Mouse (Mus musculus): ENCODE data around the gene Agxt2.

Gene Agxt2

GRCm38 (mm10) chr15:10358039-10358948 lies at the start of gene Agxt2:
Gene Agxt2, plus strand, starts transcription at chr15:10358532.
- no peak for DNase-seq (ENCODE audit: low read depth in 1 of 2, low spot score in 2 of 2)

DNA sequence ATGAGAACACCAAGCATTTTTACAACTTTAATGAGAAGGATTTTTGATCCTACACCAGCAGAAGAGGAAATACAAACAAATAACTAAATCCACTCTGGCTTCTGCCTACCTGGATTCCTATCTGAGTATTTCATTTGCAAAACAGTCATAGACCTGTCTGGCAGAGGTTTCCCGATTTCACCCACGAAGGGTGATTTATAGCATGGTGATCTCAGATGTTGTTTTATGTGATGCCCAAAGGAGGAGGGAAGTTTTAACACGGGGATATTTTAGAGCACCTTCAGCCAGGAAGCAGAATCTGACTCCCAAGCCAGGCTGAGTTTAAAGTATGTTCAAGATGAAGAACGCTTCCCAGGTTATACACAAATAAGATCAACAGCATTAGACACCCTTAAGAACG lies 46.5 kb upstream of the Agxt2 start:
- no peak for DNase-seq (ENCODE audit: low read depth in 1 of 2, low spot score in 2 of 2)

DNA sequence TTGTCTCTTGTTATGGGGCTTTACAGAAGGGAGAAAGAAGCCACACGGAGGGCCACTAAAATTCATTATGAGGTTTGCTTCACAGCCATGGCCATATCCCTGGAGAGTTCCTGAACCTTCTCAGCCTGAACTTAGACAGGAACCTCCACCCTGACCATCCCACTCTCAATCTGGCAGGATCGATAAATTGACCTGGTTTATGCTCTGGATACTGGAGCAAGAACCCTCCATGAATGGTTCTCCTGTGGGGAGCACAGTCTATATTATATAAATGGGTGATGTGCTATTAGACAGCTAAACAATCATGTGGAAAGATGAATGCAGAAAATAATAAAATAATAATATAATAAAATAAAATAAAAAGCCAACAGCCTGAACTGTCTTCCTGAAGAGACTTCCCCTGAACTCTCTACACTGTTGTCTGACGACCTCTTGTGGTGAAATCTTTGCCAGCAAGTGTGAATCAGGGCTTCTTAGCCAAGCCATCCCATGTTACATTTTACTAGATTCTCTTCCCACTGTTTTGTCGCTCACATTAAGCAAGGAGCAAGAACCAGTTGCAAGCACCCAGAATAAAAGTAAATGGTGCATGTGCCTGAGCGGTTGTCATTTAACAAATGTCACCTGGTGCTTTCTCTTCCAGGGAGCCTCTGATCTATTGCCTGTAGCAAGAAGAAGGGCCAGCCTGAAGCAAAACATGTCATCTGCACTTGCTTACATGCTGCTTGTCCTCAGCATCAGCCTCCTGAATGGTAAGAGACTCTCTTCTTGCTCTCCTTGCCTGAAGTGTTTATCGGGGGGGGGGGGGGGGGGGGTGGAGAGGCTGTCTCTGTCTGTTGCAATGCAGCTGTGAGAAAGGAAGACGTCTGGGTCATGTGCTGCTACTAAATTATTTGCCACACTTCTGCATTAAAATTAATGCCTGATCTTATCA lies 44.5 kb upstream of the Agxt2 start:
- DNase-seq (ENCODE audit: low read depth in 1 of 2, low spot score in 2 of 2) = no peak

- no peak for DNase-seq (ENCODE audit: low read depth in 1 of 2, low spot score in 2 of 2)
Observed at GRCm38 (mm10) chr15:10325080-10325479, 33.3 kb upstream of the Agxt2 start, which contains the start of gene Gm21973. Gene Gm21973, plus strand, starts transcription at chr15:10325380.

DNA sequence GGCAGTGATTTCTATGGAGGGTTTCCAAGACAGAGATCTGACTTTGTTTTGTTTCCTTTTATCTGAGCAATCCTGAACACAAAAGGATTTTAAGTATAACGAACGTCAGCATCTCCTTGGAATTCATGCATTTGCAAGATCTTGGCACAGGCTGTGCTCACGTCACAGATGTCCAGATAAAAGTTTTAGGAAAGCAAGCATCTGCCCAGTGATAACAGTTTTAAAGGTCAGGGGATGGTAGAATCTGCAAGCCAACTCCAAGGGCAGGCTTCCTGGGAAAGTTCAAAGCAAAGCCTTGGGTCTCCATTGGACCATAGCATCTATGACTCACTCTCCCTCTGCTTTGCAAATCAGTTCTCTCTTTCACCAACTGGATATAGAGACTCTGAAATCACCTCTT lies 27.7 kb upstream of the Agxt2 start:
- no peak for DNase-seq (ENCODE audit: low read depth in 1 of 2, low spot score in 2 of 2)

- DNase-seq (ENCODE audit: low read depth in 1 of 2, low spot score in 2 of 2) = no peak
Observed at GRCm38 (mm10) chr15:10332566-10332965, 25.8 kb upstream of the Agxt2 start.

GRCm38 (mm10) chr15:10338606-10339005 lies 19.7 kb upstream of the Agxt2 start:
- no peak for DNase-seq (ENCODE audit: low read depth in 1 of 2, low spot score in 2 of 2)

DNA sequence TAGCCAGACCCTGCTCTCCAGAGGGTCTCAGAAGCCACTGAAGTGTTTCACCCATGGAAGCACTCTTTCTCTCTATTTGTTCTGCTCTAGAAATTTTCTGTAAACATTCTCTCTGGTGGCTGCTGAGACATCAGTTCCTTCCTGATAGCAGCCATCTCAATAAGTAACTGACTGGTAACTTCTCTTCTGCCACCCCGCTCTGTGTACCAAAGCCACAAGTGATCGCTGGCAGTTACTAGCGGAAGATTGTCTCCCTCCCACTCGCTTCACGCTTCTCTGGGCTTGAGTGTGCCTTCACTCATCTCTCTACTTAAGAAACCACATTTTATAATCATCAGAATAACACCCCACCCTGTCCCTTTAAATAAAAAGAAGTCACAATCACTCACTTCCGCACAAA lies 11.3 kb upstream of the Agxt2 start:
- no peak for DNase-seq (ENCODE audit: low read depth in 1 of 2, low spot score in 2 of 2)

DNA sequence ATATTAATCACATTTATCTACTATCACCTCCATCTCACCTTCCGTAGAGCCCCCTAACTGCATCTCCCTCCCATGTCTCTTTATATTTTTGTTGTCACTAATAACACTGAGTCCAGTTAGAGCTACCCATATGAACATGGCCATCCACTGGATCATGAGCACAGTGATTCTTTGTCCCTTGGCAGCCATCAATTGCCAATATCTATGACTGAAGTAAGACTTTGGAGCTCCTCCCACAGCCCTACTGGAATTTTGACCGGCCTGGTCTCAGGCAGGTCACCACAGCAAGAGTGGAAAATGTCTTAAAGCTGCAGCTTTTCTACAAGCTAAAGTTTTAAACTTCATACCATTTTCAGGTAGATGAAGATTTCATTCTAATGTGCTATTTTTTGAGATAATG lies 8.0 kb downstream of the Agxt2 start:
- DNase-seq (ENCODE audit: low read depth in 1 of 2, low spot score in 2 of 2) = no peak

- DNase-seq (ENCODE audit: low read depth in 1 of 2, low spot score in 2 of 2) = no peak
Observed at GRCm38 (mm10) chr15:10375404-10375803, 17.1 kb downstream of the Agxt2 start.

DNA sequence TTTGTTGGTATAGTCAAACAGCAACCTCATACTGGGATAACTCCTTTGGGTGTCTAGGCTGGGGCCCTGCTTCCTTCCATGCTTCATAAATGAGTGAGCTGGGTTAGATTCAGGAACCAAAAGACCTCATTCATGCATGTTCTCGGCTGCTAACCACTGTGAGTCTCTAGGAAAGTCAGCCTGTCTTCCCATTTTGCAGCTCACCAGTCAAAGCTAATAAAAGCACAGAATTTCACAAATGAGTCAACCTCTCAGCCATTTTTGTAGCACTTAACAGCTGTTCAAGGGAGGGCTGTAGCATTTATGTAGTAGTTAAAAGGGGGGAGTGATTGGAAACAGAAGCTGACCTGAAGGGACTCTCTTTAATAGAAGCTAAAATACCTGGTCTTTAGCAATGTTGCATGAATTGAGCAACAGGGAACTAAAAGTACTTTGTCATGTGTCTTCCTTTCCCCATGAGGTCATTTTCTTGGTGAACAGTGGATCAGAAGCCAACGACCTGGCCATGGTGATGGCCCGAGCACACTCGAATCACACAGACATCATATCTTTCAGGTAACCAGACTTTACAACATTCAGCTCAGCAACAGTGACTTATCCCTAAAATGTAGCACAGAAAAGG lies 20.1 kb downstream of the Agxt2 start:
- DNase-seq (ENCODE audit: low read depth in 1 of 2, low spot score in 2 of 2) = no peak

- DNase-seq (ENCODE audit: low read depth in 1 of 2, low spot score in 2 of 2) = no peak
Observed at GRCm38 (mm10) chr15:10379757-10380458, 21.6 kb downstream of the Agxt2 start.

DNA sequence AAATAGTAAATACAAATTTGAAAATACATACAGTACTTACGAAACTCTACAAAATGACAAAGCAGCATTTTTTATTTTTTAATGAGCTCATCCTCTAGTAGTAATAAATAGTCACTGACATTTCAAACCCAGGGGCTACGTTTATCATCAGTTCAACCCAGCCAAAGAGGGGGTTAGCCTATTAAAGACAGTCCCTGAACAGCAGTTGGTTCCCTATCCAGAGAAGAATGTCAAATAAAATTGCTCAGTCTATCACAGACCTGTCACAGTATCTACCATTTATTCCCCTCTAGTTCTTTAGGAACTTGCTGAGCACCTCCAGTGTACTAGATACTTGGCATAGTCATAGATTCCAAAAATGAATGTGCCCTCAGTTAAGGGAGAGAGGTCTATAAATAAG lies 28.9 kb downstream of the Agxt2 start:
- DNase-seq (ENCODE audit: low read depth in 1 of 2, low spot score in 2 of 2) = no peak

GRCm38 (mm10) chr15:10399795-10400194 lies 41.5 kb downstream of the Agxt2 start:
- no peak for DNase-seq (ENCODE audit: low read depth in 1 of 2, low spot score in 2 of 2)

DNA sequence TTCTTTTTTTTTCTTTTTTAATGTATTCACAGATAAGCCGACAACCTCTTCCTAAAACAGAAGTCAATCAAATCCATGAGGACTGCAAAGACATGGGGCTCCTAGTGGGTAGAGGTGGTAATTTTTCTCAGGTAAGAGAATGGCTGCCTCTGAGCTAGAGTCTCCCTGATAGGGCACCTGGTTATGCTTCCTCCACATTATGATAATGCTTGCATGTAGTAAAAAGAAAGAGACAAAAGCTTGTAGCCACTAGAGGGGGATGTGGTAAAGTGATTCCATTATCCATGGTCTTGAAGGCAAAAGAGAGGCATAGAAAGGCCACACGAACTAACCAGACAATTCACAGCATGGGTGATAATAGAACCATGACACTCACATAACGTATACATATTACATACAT lies 42.1 kb downstream of the Agxt2 start:
- no peak for DNase-seq (ENCODE audit: low read depth in 1 of 2, low spot score in 2 of 2)

DNA sequence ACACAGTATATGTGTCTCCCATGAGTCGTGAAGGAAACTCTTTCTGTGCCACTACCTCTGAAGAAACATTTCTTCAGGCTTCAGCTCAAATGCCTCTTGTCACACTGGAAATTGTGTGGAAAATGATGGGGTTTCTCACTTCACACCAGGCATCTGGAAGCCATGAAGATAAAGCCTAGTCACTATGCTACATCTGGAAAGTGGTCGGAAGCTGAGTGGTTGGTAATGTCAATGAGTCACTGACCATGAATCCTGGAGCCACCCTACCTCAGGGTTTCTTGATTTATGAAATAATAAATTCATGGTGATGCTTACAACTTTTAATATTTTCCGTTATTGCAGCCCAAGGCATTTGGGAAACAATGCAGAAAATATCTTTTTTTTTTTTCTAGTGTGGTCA lies 51.5 kb downstream of the Agxt2 start:
- no peak for DNase-seq (ENCODE audit: low read depth in 1 of 2, low spot score in 2 of 2)

DNA sequence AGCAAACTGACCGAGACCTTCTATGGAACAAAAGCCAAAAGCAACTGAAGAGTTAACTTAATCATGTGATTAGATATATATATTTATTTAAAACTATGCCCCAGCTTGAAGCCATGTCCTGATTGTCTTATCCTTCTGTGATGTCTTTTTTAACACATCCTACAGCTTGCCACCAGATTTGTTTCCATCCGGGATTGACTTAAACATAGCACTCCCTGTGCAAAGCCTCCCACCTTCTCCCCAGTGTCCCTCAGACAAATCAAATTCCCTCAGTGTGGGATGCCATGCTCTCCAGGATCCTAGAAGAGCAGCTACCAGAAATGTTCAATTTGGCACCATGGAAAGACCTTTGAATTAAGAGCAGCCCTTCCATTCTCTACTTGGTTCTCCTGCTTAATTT lies 52.5 kb downstream of the Agxt2 start:
- DNase-seq (ENCODE audit: low read depth in 1 of 2, low spot score in 2 of 2) = no peak

DNA sequence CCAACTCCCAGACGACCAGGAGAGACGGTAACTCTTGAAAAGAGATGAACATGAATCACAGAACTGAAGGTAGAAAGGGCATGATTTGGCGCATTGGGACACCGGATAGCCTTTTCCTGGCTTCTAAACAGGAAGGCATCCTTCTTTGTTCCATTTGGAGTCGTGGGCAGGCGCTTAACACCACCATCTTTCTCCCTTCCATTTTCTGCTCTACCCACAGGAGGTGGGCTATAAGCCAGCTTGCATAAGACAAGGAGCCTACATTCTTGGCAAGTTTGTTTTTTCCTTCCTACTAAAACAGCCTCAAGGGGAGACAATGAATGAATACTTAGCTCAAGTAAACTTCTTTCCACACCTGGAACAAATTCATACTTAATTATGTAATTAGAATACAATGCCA lies 55.3 kb downstream of the Agxt2 start:
- no peak for DNase-seq (ENCODE audit: low read depth in 1 of 2, low spot score in 2 of 2)

GRCm38 (mm10) chr15:10421138-10421784 lies 62.9 kb downstream of the Agxt2 start:
- no peak for DNase-seq (ENCODE audit: low read depth in 1 of 2, low spot score in 2 of 2)

DNA sequence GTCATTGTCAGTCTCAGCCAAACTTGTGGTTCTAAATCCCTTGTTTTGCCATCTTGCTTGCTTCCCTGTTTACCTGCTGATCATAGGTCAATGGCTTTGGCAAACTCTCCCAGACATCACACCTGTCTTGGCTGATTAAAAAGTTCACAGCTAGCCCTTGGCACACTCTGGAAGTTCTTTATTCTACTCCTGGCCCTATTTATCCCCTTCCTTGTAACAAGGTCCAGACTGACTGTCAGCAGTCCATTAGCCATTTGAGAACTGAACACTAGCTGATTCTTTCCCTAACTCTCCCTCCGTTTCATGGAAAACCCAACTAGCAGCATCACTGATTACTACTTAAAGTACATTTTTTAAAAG lies 63.4 kb downstream of the Agxt2 start:
- no peak for DNase-seq (ENCODE audit: low read depth in 1 of 2, low spot score in 2 of 2)

All from monocyte, adult 2 months (primary cell).